ENCODE assay signal across 9 mouse cellular contexts in the genomic region with DNA sequence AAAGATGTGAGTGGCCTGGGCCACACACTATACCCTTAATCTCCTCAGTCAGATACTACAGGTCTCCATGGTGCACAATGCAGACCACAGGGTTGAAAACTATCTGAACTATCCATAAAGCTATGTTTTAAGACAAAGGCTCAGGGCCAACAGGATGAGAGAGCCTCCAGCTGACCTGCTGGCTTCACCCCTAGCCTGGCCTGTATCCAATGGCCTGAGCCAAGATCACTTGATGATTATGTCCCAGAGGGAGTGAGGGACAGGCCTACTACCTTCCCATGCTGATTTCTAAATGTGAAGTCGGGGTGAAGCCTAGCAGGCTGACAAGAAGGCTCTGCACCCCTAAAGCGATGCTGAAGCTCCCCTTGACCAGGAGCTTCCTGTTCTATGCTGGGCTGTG. TPM values are rescaled to one million over a fixed set of nuclear protein-coding genes. Genes with fewer than 3 reads are reported as not detected.
DNase-seq lines count a peak whose midpoint lies in the region; ATAC-seq and TF ChIP-seq lines count a peak whose summit lies in the region.
"Had no signal": no experiment of that assay in that cellular context is flagged by ENCODE, and none has a peak within 500 bp of the region (broad histone marks: within the 10 kb centered on the region; RNA-seq: fewer than 3 reads in every experiment).

No protein-coding gene starts in this region.

- H3K27ac ChIP-seq in heart, adult 2 months, result peak overlapping the region; percentile 28; the same call in 1 of the 2 replicates
- no peak overlapping the region for H3K27ac ChIP-seq in heart, embryonic 12.5 days (ENCODE audit: poor library complexity, severe bottlenecking)
- H3K27ac ChIP-seq in midbrain, embryonic 11.5 days (ENCODE audit: low read depth, low read length), result no peak overlapping the region
- H3K27ac ChIP-seq in hindbrain, embryonic 11.5 days (ENCODE audit: low read depth, low read length), result no peak overlapping the region
- H3K27ac ChIP-seq: intestine, embryonic 15.5 days had no signal

- no peak for TF ChIP-seq EP300 in heart, adult 2 months (IDR thresholded peaks at IDR 0.05; ENCODE audit: insufficient read depth, low read depth, low read length)

- H3K4me2 ChIP-seq in heart, embryonic 12.5 days, result no peak overlapping the region
- no peak overlapping the region for H3K4me2 ChIP-seq in midbrain, embryonic 11.5 days
- H3K4me2 ChIP-seq in hindbrain, embryonic 11.5 days (replicated peaks; ENCODE audit: low read depth, low read length), result no peak overlapping the region
- H3K4me2 ChIP-seq: intestine, embryonic 15.5 days had no signal

- H3K4me3 ChIP-seq in heart, adult 2 months, result no peak overlapping the region
- H3K4me3 ChIP-seq in heart, embryonic 12.5 days, result no peak overlapping the region
- H3K4me3 ChIP-seq in midbrain, embryonic 11.5 days (ENCODE audit: low read depth, low read length), result no peak overlapping the region
- no peak overlapping the region for H3K4me3 ChIP-seq in hindbrain, embryonic 11.5 days (ENCODE audit: low read depth, low read length)
- H3K4me3 ChIP-seq: intestine, embryonic 15.5 days had no signal

- TF ChIP-seq CTCF in heart, adult 2 months (IDR thresholded peaks at IDR 0.05), result no peak

- H3K9me3 ChIP-seq in heart, embryonic 12.5 days (replicated peaks), result no peaks in the 10 kb centered on the region
- no peaks in the 10 kb centered on the region for H3K9me3 ChIP-seq in midbrain, embryonic 11.5 days (ENCODE audit: control insufficient read depth, low read length)
- no peaks in the 10 kb centered on the region for H3K9me3 ChIP-seq in hindbrain, embryonic 11.5 days (ENCODE audit: control insufficient read depth, low read length)
- H3K9me3 ChIP-seq: intestine, embryonic 15.5 days had no signal

- H3K27me3 ChIP-seq in heart, adult 2 months (ENCODE audit: control insufficient read depth, insufficient read depth, low read length), result no peaks in the 10 kb centered on the region
- no peaks in the 10 kb centered on the region; the same call in 1 of the 2 replicates for H3K27me3 ChIP-seq in heart, embryonic 12.5 days (replicated peaks)
- H3K27me3 ChIP-seq in midbrain, embryonic 11.5 days (ENCODE audit: control insufficient read depth, insufficient read depth, low read length), result no peaks in the 10 kb centered on the region
- H3K27me3 ChIP-seq in hindbrain, embryonic 11.5 days (ENCODE audit: control insufficient read depth, insufficient read depth, low read length), result no peaks in the 10 kb centered on the region
- H3K27me3 ChIP-seq: intestine, embryonic 15.5 days had no signal

- ATAC-seq in heart, embryonic 12.5 days (ENCODE audit: insufficient number of reproducible peaks, low FRiP score), result no peak
- ATAC-seq in midbrain, embryonic 11.5 days (ENCODE audit: low FRiP score), result no peak
- ATAC-seq in hindbrain, embryonic 11.5 days (ENCODE audit: low FRiP score), result no peak
- ATAC-seq: intestine, embryonic 15.5 days had no signal

- no peak overlapping the region for H3K9ac ChIP-seq in heart, adult 2 months (ENCODE audit: low read depth, low read length)
- H3K9ac ChIP-seq in heart, embryonic 12.5 days, result no peak overlapping the region
- no peak overlapping the region for H3K9ac ChIP-seq in midbrain, embryonic 11.5 days (ENCODE audit: low read length)
- no peak overlapping the region for H3K9ac ChIP-seq in hindbrain, embryonic 11.5 days (ENCODE audit: low read depth, low read length)
- H3K9ac ChIP-seq: intestine, embryonic 15.5 days had no signal

- intact Hi-C loops in heart, adult 2 months (cut with DNase I), result loop anchor here (1.0 kb wide), 1 partner anchor 20 kb away; no protein-coding TSS in a partner anchor

- peak; percentile 63 to 71 for DNase-seq in heart, adult 2 months
- peak; percentile 30 for DNase-seq in gastrocnemius, adult 18-20 months (ENCODE audit: low spot score)
- peak; percentile 71 for DNase-seq in kidney, adult 9 months
- DNase-seq in lung, postnatal 14 days, result peak; percentile 62
- DNase-seq in midbrain, embryonic 11.5 days (ENCODE audit: low spot score, missing footprints), result no peak
- DNase-seq in hindbrain, embryonic 11.5 days (ENCODE audit: low spot score), result no peak
- DNase-seq in layer of hippocampus, adult 11-12 months (ENCODE audit: low spot score), result no peak

- no peaks in the 10 kb centered on the region for H3K36me3 ChIP-seq in heart, adult 2 months (ENCODE audit: control insufficient read depth, insufficient read depth, low read length)
- H3K36me3 ChIP-seq in heart, embryonic 12.5 days, result no peaks in the 10 kb centered on the region
- no peaks in the 10 kb centered on the region for H3K36me3 ChIP-seq in midbrain, embryonic 11.5 days (ENCODE audit: control insufficient read depth, insufficient read depth, low read length)
- H3K36me3 ChIP-seq in hindbrain, embryonic 11.5 days (ENCODE audit: control insufficient read depth, insufficient read depth, low read length), result no peaks in the 10 kb centered on the region
- H3K36me3 ChIP-seq: intestine, embryonic 15.5 days had no signal

- H3K4me1 ChIP-seq in heart, adult 2 months (ENCODE audit: control insufficient read depth, insufficient read depth, low read length), result peaks cover 18% of the 10 kb centered on the region
- peaks cover 22% of the 10 kb centered on the region for H3K4me1 ChIP-seq in heart, embryonic 12.5 days (replicated peaks)
- H3K4me1 ChIP-seq in midbrain, embryonic 11.5 days (ENCODE audit: control insufficient read depth, insufficient read depth, low read length), result no peaks in the 10 kb centered on the region
- H3K4me1 ChIP-seq in hindbrain, embryonic 11.5 days (replicated peaks; ENCODE audit: control insufficient read depth, insufficient read depth, low read length), result no peaks in the 10 kb centered on the region
- H3K4me1 ChIP-seq: intestine, embryonic 15.5 days had no signal

- H3K79me2 ChIP-seq in heart, adult 2 months (replicated peaks; ENCODE audit: control insufficient read depth, insufficient read depth, low read length), result no peaks in the 10 kb centered on the region

- 38% methylated on average over 2 of the region's 2 CpGs for WGBS in heart, adult 2 months
- 69% methylated on average over 2 of the region's 2 CpGs for WGBS in heart, embryonic 12.5 days
- WGBS in midbrain, embryonic 11.5 days, result 76% methylated on average over 2 of the region's 2 CpGs
- WGBS in hindbrain, embryonic 11.5 days, result 82% methylated on average over 2 of the region's 2 CpGs

- TF ChIP-seq POLR2A in heart, adult 2 months (IDR thresholded peaks at IDR 0.05; ENCODE audit: insufficient read depth, low read depth, low read length), result no peak

RNA-seq across cellular contexts. Expression of a gene that starts 21.9 kb away (rescaled TPM):
- 10 to 100 TPM in 1 of 2 experiments, 1 to 10 TPM in 1; 7.5 to 13.1 TPM for total RNA-seq in heart, adult 2 months (2021)
- polyA plus RNA-seq in heart, adult 2 months (2012; rRNA removed), result 11.1 and 17.1 TPM in 2 replicates
- polyA plus RNA-seq in heart, embryonic 12.5 days (2016; fragmentation: Nextera tagmentation; extraction: Ambion mirVana), result 24.1 and 25.1 TPM in 2 replicates
- total RNA-seq in gastrocnemius, adult 18-20 months (2021), result 1 to 10 TPM; 2.3 to 2.4 TPM
- 52.0 and 53.5 TPM in 2 replicates for polyA plus RNA-seq in midbrain, embryonic 11.5 days (2014; fragmentation: Nextera tagmentation; extraction: Ambion mirVana)
- 51.2 and 51.5 TPM in 2 replicates for polyA plus RNA-seq in hindbrain, embryonic 11.5 days (2014; fragmentation: Nextera tagmentation; extraction: Ambion mirVana)

Comparison
In these comparisons a context has a peak if more than half of its experiments do, and no peak if none do; other contexts are left out.
1. DNase-seq: peak in heart, adult 2 months (2 of 2), gastrocnemius, adult 18-20 months (single experiment), kidney, adult 9 months (single experiment) and lung, postnatal 14 days (single experiment); none in midbrain, embryonic 11.5 days (single experiment), hindbrain, embryonic 11.5 days (single experiment) and layer of hippocampus, adult 11-12 months (single experiment).